Mouse (Mus musculus): Measurements from ENCODE around the gene Dagla. TPM values are rescaled to one million over a fixed set of nuclear protein-coding genes. Genes with fewer than 3 reads are reported as not detected.

Dagla gene
- polyA plus RNA-seq, 1 experiment from 2014 or later, result 4.2 TPM

- Histone ChIP-seq H3K4me1 (replicated peaks; ENCODE audit: control insufficient read depth, insufficient read depth, low read length) (peaks cover 20% of the 10 kb centered on the region; the same call in 1 of the 2 replicates), H3K27me3 (replicated peaks; ENCODE audit: control insufficient read depth, insufficient read depth, low read length) (no peaks in the 10 kb centered on the region), H3K4me2 (ENCODE audit: low read length) (0 out of 2 replicates have a peak overlapping the region, but pooled peaks have one; percentile 24), H3K36me3 (ENCODE audit: control insufficient read depth, insufficient read depth, low read length) (no peaks in the 10 kb centered on the region), H3K9me3 (ENCODE audit: control insufficient read depth, low read length) (no peaks in the 10 kb centered on the region), H3K27ac (ENCODE audit: low read depth) (no peak overlapping the region), H3K9ac (ENCODE audit: low read length) (no peak overlapping the region), H3K4me3 (ENCODE audit: low read depth, low read length) (no peak overlapping the region)
- no peak for DNase-seq (ENCODE audit: low spot score)
- 30% methylated on average over 20 of the region's 20 CpGs for whole genome bisulfite sequencing
- peak; percentile 38; the same call in 1 of the 2 replicates for ATAC-seq (replicated peaks; ENCODE audit: low FRiP score, low TSS enrichment, low read depth)
Observed at GRCm38 (mm10) chr19:10248128-10248527, 56.5 kb downstream of the Dagla start.

GRCm38 (mm10) chr19:10247165-10247564 is 57.5 kb downstream of the Dagla start:
- H3K9ac ChIP-seq (ENCODE audit: low read length), result no peak overlapping the region
- WGBS, result 31% methylated on average over 6 of the region's 6 CpGs
- DNase-seq (ENCODE audit: low spot score), result no peak

GRCm38 (mm10) chr19:10244183-10244582 is 60.5 kb downstream of the Dagla start:
- Histone ChIP-seq H3K9ac (ENCODE audit: low read length) (no peak overlapping the region), H3K4me3 (ENCODE audit: low read depth, low read length) (no peak overlapping the region), H3K4me1 (replicated peaks; ENCODE audit: control insufficient read depth, insufficient read depth, low read length) (peaks cover 32% of the 10 kb centered on the region; the same call in 1 of the 2 replicates), H3K9me3 (ENCODE audit: control insufficient read depth, low read length) (no peaks in the 10 kb centered on the region), H3K27me3 (replicated peaks; ENCODE audit: control insufficient read depth, insufficient read depth, low read length) (no peaks in the 10 kb centered on the region), H3K4me2 (ENCODE audit: low read length) (no peak overlapping the region), H3K27ac (ENCODE audit: low read depth) (no peak overlapping the region), H3K36me3 (ENCODE audit: control insufficient read depth, insufficient read depth, low read length) (no peaks in the 10 kb centered on the region)
- ATAC-seq (replicated peaks; ENCODE audit: low FRiP score, low TSS enrichment, low read depth), result no peak
- 7% methylated on average over 3 of the region's 3 CpGs for WGBS
- DNase-seq (ENCODE audit: low spot score), result peak; percentile 83

More at GRCm38 (mm10) chr19:10247165-10247564, 57.5 kb downstream of the Dagla start:
- no peak overlapping the region for H3K4me3 ChIP-seq (ENCODE audit: low read depth, low read length)
- no peaks in the 10 kb centered on the region for H3K9me3 ChIP-seq (ENCODE audit: control insufficient read depth, low read length)
- H3K4me1 ChIP-seq (replicated peaks; ENCODE audit: control insufficient read depth, insufficient read depth, low read length), result peaks cover 24% of the 10 kb centered on the region; the same call in 1 of the 2 replicates
- H3K36me3 ChIP-seq (ENCODE audit: control insufficient read depth, insufficient read depth, low read length), result no peaks in the 10 kb centered on the region
- ATAC-seq (replicated peaks; ENCODE audit: low FRiP score, low TSS enrichment, low read depth), result no peak
- H3K4me2 ChIP-seq (ENCODE audit: low read length), result no peak overlapping the region
- no peak overlapping the region for H3K27ac ChIP-seq (ENCODE audit: low read depth)
- no peaks in the 10 kb centered on the region for H3K27me3 ChIP-seq (replicated peaks; ENCODE audit: control insufficient read depth, insufficient read depth, low read length)

GRCm38 (mm10) chr19:10242916-10243315 is 61.8 kb downstream of the Dagla start:
- WGBS, result 25% methylated on average over 8 of the region's 8 CpGs
- no peak for ATAC-seq (replicated peaks; ENCODE audit: low FRiP score, low TSS enrichment, low read depth)
- no peak for DNase-seq (ENCODE audit: low spot score)
- H3K27ac ChIP-seq (ENCODE audit: low read depth), result no peak overlapping the region
- H3K4me2 ChIP-seq (ENCODE audit: low read length), result no peak overlapping the region
- no peaks in the 10 kb centered on the region for H3K36me3 ChIP-seq (ENCODE audit: control insufficient read depth, insufficient read depth, low read length)
- no peaks in the 10 kb centered on the region for H3K9me3 ChIP-seq (ENCODE audit: control insufficient read depth, low read length)
- no peak overlapping the region for H3K4me3 ChIP-seq (ENCODE audit: low read depth, low read length)
- peaks cover 32% of the 10 kb centered on the region for H3K4me1 ChIP-seq (replicated peaks; ENCODE audit: control insufficient read depth, insufficient read depth, low read length)
- H3K9ac ChIP-seq (ENCODE audit: low read length), result no peak overlapping the region
- H3K27me3 ChIP-seq (replicated peaks; ENCODE audit: control insufficient read depth, insufficient read depth, low read length), result no peaks in the 10 kb centered on the region

GRCm38 (mm10) chr19:10240654-10241305 is 63.9 kb downstream of the Dagla start, which contains the start of gene Myrf:
Gene Myrf, minus strand, starts transcription at chr19:10240748.
- H3K9ac ChIP-seq (ENCODE audit: low read length), result peak within 1 kb of the TSS; percentile 67
- H3K36me3 ChIP-seq (ENCODE audit: control insufficient read depth, insufficient read depth, low read length), result no peaks in the 10 kb centered on the region
- DNase-seq (ENCODE audit: low spot score) (peak; percentile 94), ATAC-seq (replicated peaks; ENCODE audit: low FRiP score, low TSS enrichment, low read depth) (peak; percentile 77)
- WGBS, result 8% methylated on average over 39 of the region's 43 CpGs
- H3K9me3 ChIP-seq (ENCODE audit: control insufficient read depth, low read length), result no peaks in the 10 kb centered on the region
- no peaks in the 10 kb centered on the region for H3K27me3 ChIP-seq (replicated peaks; ENCODE audit: control insufficient read depth, insufficient read depth, low read length)
- H3K4me1 ChIP-seq (replicated peaks; ENCODE audit: control insufficient read depth, insufficient read depth, low read length), result peaks cover 24% of the 10 kb centered on the region
- peak within 1 kb of the TSS; percentile 57 for H3K27ac ChIP-seq (ENCODE audit: low read depth)
- peak within 1 kb of the TSS; percentile 66 for H3K4me2 ChIP-seq (ENCODE audit: low read length)
- H3K4me3 ChIP-seq (ENCODE audit: low read depth, low read length), result peak within 1 kb of the TSS; percentile 55

- peak; percentile 12; the same call in 1 of the 2 replicates for ATAC-seq (replicated peaks; ENCODE audit: low FRiP score, low TSS enrichment, low read depth)
- Histone ChIP-seq H3K4me1 (replicated peaks; ENCODE audit: control insufficient read depth, insufficient read depth, low read length) (peaks cover 24% of the 10 kb centered on the region), H3K9ac (ENCODE audit: low read length) (peak overlapping the region; percentile 67), H3K4me3 (ENCODE audit: low read depth, low read length) (peak overlapping the region; percentile 55), H3K36me3 (ENCODE audit: control insufficient read depth, insufficient read depth, low read length) (no peaks in the 10 kb centered on the region), H3K27me3 (replicated peaks; ENCODE audit: control insufficient read depth, insufficient read depth, low read length) (no peaks in the 10 kb centered on the region), H3K9me3 (ENCODE audit: control insufficient read depth, low read length) (no peaks in the 10 kb centered on the region), H3K4me2 (ENCODE audit: low read length) (peak overlapping the region; percentile 66), H3K27ac (ENCODE audit: low read depth) (peak overlapping the region; percentile 57)
- DNase-seq (ENCODE audit: low spot score), result no peak
- 2% methylated on average over 26 of the region's 26 CpGs for WGBS
Observed at GRCm38 (mm10) chr19:10239975-10240653, 64.6 kb downstream of the Dagla start.

GRCm38 (mm10) chr19:10239419-10239818 is 65.3 kb downstream of the Dagla start:
- no peaks in the 10 kb centered on the region for H3K36me3 ChIP-seq (ENCODE audit: control insufficient read depth, insufficient read depth, low read length)
- no peaks in the 10 kb centered on the region for H3K27me3 ChIP-seq (replicated peaks; ENCODE audit: control insufficient read depth, insufficient read depth, low read length)
- H3K9me3 ChIP-seq (ENCODE audit: control insufficient read depth, low read length), result no peaks in the 10 kb centered on the region
- WGBS, result 20% methylated on average over 2 of the region's 2 CpGs
- H3K4me1 ChIP-seq (replicated peaks; ENCODE audit: control insufficient read depth, insufficient read depth, low read length), result peaks cover 24% of the 10 kb centered on the region
- no peak for ATAC-seq (replicated peaks; ENCODE audit: low FRiP score, low TSS enrichment, low read depth)
- H3K4me2 ChIP-seq (ENCODE audit: low read length), result peak overlapping the region; percentile 66
- H3K27ac ChIP-seq (ENCODE audit: low read depth), result peak overlapping the region; percentile 57
- H3K9ac ChIP-seq (ENCODE audit: low read length), result peak overlapping the region; percentile 67; the same call in 1 of the 2 replicates
- DNase-seq (ENCODE audit: low spot score), result no peak
- peak overlapping the region; percentile 55 for H3K4me3 ChIP-seq (ENCODE audit: low read depth, low read length)

GRCm38 (mm10) chr19:10238477-10238876 is 66.2 kb downstream of the Dagla start:
- H3K27ac ChIP-seq (ENCODE audit: low read depth), result peak overlapping the region; percentile 60
- H3K36me3 ChIP-seq (ENCODE audit: control insufficient read depth, insufficient read depth, low read length), result 0 out of 2 replicates have a peak, but pooled peaks cover 3% of the 10 kb centered on the region
- no peak overlapping the region for H3K4me3 ChIP-seq (ENCODE audit: low read depth, low read length)
- ATAC-seq (replicated peaks; ENCODE audit: low FRiP score, low TSS enrichment, low read depth) (0 out of 2 replicates have a peak, but pooled peaks have one; percentile 15), DNase-seq (ENCODE audit: low spot score) (no peak)
- H3K9ac ChIP-seq (ENCODE audit: low read length), result no peak overlapping the region
- peaks cover 24% of the 10 kb centered on the region for H3K4me1 ChIP-seq (replicated peaks; ENCODE audit: control insufficient read depth, insufficient read depth, low read length)
- WGBS, result 27% methylated on average over 3 of the region's 3 CpGs
- peak overlapping the region; percentile 66 for H3K4me2 ChIP-seq (ENCODE audit: low read length)
- no peaks in the 10 kb centered on the region for H3K27me3 ChIP-seq (replicated peaks; ENCODE audit: control insufficient read depth, insufficient read depth, low read length)
- no peaks in the 10 kb centered on the region for H3K9me3 ChIP-seq (ENCODE audit: control insufficient read depth, low read length)
